Mouse (Mus musculus) mature B cell (primary cell): Measurements from ENCODE around the gene Olfr1174-ps.

Source experiments
- in situ Hi-C: fragments of 300-500 bp; cut with MboI; formaldehyde crosslinking; loops from 2 replicates; pipeline ENCODE4 v1.14.3; 2019

Gene Olfr1174-ps

GRCm38 (mm10) chr2:88315035-88315434 lies at the start of gene Olfr1174-ps:
Gene Olfr1174-ps (minus strand): TSS chr2:88315135.
- in situ Hi-C loops = no loop called here

GRCm38 (mm10) chr2:88356304-88356703 lies 41.4 kb upstream of the Olfr1174-ps start:
- in situ Hi-C loops = no loop called here

- in situ Hi-C loops = no loop called here
Measured at GRCm38 (mm10) chr2:88346392-88346791, 31.5 kb upstream of the Olfr1174-ps start, which contains the start of gene Olfr1177-ps. Gene Olfr1177-ps (minus strand): TSS chr2:88346492.

- in situ Hi-C loops = no loop called here
Measured at GRCm38 (mm10) chr2:88336421-88336820, 21.5 kb upstream of the Olfr1174-ps start, which contains the start of gene Olfr1176. Gene Olfr1176 (plus strand): TSS chr2:88336721.

- in situ Hi-C loops = no loop called here
Measured at GRCm38 (mm10) chr2:88327115-88327514, 12.2 kb upstream of the Olfr1174-ps start, which contains the start of gene Olfr1175-ps. Gene Olfr1175-ps (minus strand): TSS chr2:88327215.

GRCm38 (mm10) chr2:88279775-88280174 lies 35.2 kb downstream of the Olfr1174-ps start, which contains the start of gene Olfr1173:
Gene Olfr1173 (minus strand): TSS chr2:88279875.
- in situ Hi-C loops = no loop called here
